Mouse (Mus musculus) stomach, postnatal 0 days (tissue): ENCODE data around the gene Inpp5k. TPM values are rescaled to one million over a fixed set of nuclear protein-coding genes. Genes with fewer than 3 reads are reported as not detected.

Experiments
- ATAC-seq: fragments of 200-750 bp; cut with Nextera tagmentation; 2 replicates; pipeline ENCODE4 v1.8.0; 2017; ENCODE audit not compliant: low FRiP score, low TSS enrichment
- DNase-seq: peaks from one replicate; pipeline ENCODE4 v3.0.0-alpha.2; 2016; ENCODE audit warnings: low spot score
- H3K27ac ChIP-seq: fragments of 300-500 bp; sonication (generic); replicated peaks from 2 replicates; pipeline ENCODE4 v1.5.1; 2014; ENCODE audit warnings: mild to moderate bottlenecking, control low read depth
- H3K27me3 ChIP-seq: fragments of 300-500 bp; sonication (generic); 2 replicates; pipeline ENCODE4 v1.6.1; 2014; ENCODE audit warnings: low read length; ENCODE audit not compliant: control insufficient read depth, insufficient read depth
- H3K36me3 ChIP-seq: fragments of 300-500 bp; sonication (generic); 2 replicates; pipeline ENCODE4 v1.6.1; 2014; ENCODE audit warnings: low read length, mixed read lengths; ENCODE audit not compliant: control insufficient read depth, insufficient read depth
- H3K4me1 ChIP-seq: fragments of 300-500 bp; sonication (generic); replicated peaks from 2 replicates; pipeline ENCODE4 v1.6.1; 2014; ENCODE audit warnings: antibody characterized with exemption; ENCODE audit not compliant: control insufficient read depth, insufficient read depth
- H3K4me2 ChIP-seq: fragments of 300-500 bp; sonication (generic); replicated peaks from 2 replicates; pipeline ENCODE4 v1.6.1; 2014; ENCODE audit warnings: low read depth, mild to moderate bottlenecking, control low read depth, moderate library complexity
- H3K4me3 ChIP-seq: fragments of 300-500 bp; sonication (generic); 2 replicates; pipeline ENCODE4 v1.5.1; 2014; ENCODE audit warnings: low read depth, low read length, control low read depth
- H3K9ac ChIP-seq: fragments of 300-500 bp; sonication (generic); 2 replicates; pipeline ENCODE4 v1.6.1; 2014; ENCODE audit warnings: mild to moderate bottlenecking, low read length, control low read depth, mixed read lengths
- H3K9me3 ChIP-seq: fragments of 300-500 bp; sonication (generic); 2 replicates; pipeline ENCODE4 v1.6.1; 2016; ENCODE audit warnings: low read length; ENCODE audit not compliant: control insufficient read depth
- CTCF ChIP-seq: IDR thresholded peaks from 2 replicates; pipeline ENCODE4 v1.5.1; 2016; ENCODE audit warnings: antibody characterized with exemption, low read depth, mild to moderate bottlenecking, moderate library complexity
- EP300 ChIP-seq: optimal IDR thresholded peaks from 2 replicates; pipeline ENCODE3; 2016; ENCODE audit warnings: antibody characterized with exemption
- WGBS: fragments of 180-500 bp; shearing (Covaris S2); extraction: QIAGEN DNeasy Blood & Tissue Kit; methylation state at CpG from one replicate; pipeline ENCODE4 v1.1.7; 2014; 5-methylcytosine and 5-hydroxymethylcytosine counted together
- polyA plus RNA-seq: library from polyadenylated mRNA; unstranded; fragments of >200 nt; fragmentation: Nextera tagmentation; extraction: Ambion mirVana; gene quantifications from 2 replicates; pipeline ENCODE4 v1.2.1, GENCODE M21; 2015

Inpp5k gene
- polyA plus RNA-seq, 1 experiment from 2014 or later = 19.0 TPM

GRCm38 (mm10) chr11:75671426-75672180 lies 40.8 kb downstream of the Inpp5k start:
- TF ChIP-seq EP300 (no peak), CTCF (no peak)
- DNase-seq (no peak), ATAC-seq (no peak)
- Histone ChIP-seq H3K4me1 (no peaks in the 10 kb centered on the region), H3K4me2 (no peak overlapping the region), H3K9me3 (no peaks in the 10 kb centered on the region), H3K36me3 (peaks cover 42% of the 10 kb centered on the region), H3K27me3 (no peaks in the 10 kb centered on the region), H3K27ac (no peak overlapping the region), H3K4me3 (no peak overlapping the region), H3K9ac (no peak overlapping the region)
- WGBS = 79% methylated on average over 22 of the region's 22 CpGs

DNA sequence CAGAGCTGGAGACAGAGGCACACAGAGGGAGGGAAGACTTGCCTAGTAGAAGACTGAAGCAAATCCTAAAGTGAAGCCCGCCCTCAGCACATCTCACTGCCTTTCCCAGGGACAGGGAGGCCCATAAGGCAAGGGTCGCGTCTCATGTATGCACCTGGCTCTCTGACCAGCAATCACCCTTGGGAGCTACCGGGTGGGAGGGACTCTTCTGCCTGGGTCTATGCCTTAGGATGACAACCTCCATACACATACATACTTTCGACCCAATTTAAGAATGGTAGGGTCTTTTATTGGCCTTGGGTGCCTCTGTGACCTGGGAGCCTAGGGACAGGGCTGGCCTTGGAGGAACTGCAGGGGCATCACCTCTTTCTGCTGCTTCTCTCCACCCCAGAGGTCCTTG lies 42.6 kb downstream of the Inpp5k start:
- H3K4me3 ChIP-seq = no peak overlapping the region
- peaks cover 32% of the 10 kb centered on the region for H3K36me3 ChIP-seq
- H3K9me3 ChIP-seq = no peaks in the 10 kb centered on the region
- ATAC-seq (no peak), DNase-seq (no peak)
- TF ChIP-seq CTCF (no peak), EP300 (no peak)
- no peak overlapping the region for H3K9ac ChIP-seq
- no peak overlapping the region for H3K27ac ChIP-seq
- no peaks in the 10 kb centered on the region for H3K27me3 ChIP-seq
- no peak overlapping the region for H3K4me2 ChIP-seq
- no peaks in the 10 kb centered on the region for H3K4me1 ChIP-seq
- 89% methylated on average over 5 of the region's 5 CpGs for WGBS

DNA sequence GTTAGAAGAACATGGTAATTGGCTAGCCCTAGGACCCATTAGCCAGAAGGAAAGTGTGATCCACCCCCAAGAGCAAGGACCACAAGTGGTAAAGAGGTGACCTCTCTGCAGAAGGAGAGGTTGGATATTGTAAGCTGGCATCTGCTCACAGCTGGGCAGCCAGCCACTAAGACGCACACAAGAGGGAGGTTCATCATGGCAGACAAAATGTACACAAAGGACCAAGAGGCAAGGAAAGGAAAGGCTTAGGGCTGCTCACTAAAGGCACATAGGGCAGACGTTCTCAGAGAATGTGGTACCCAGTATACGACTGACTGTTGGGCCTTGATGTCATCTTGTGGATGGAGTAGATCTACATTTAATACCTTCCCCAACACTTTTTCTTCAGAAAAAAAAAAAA lies 44.1 kb downstream of the Inpp5k start:
- no peak overlapping the region for H3K4me3 ChIP-seq
- DNase-seq (no peak), ATAC-seq (no peak)
- no peak overlapping the region for H3K9ac ChIP-seq
- H3K36me3 ChIP-seq = peaks cover 24% of the 10 kb centered on the region
- H3K4me2 ChIP-seq = no peak overlapping the region
- TF ChIP-seq EP300 (no peak), CTCF (no peak)
- no peak overlapping the region for H3K27ac ChIP-seq
- no peaks in the 10 kb centered on the region for H3K4me1 ChIP-seq
- no peaks in the 10 kb centered on the region for H3K9me3 ChIP-seq
- 62% methylated on average over 3 of the region's 3 CpGs for WGBS
- H3K27me3 ChIP-seq = no peaks in the 10 kb centered on the region

- WGBS = 87% methylated on average over 3 of the region's 3 CpGs
- no peaks in the 10 kb centered on the region for H3K27me3 ChIP-seq
- H3K4me2 ChIP-seq = peak overlapping the region; percentile 62
- ATAC-seq = peak; percentile 56
- H3K36me3 ChIP-seq = 0 out of 2 replicates have a peak, but pooled peaks cover 2% of the 10 kb centered on the region
- peak overlapping the region; percentile 0; the same call in 1 of the 2 replicates for H3K9ac ChIP-seq
- H3K27ac ChIP-seq = peak overlapping the region; percentile 98
- peak overlapping the region; percentile 98 for H3K4me3 ChIP-seq
- peak; percentile 43 for DNase-seq
- no peaks in the 10 kb centered on the region for H3K4me1 ChIP-seq
- no peak for TF ChIP-seq CTCF
- TF ChIP-seq EP300 = no peak
- H3K9me3 ChIP-seq = no peaks in the 10 kb centered on the region
Measured at GRCm38 (mm10) chr11:75677881-75678746, 47.3 kb downstream of the Inpp5k start.

DNA sequence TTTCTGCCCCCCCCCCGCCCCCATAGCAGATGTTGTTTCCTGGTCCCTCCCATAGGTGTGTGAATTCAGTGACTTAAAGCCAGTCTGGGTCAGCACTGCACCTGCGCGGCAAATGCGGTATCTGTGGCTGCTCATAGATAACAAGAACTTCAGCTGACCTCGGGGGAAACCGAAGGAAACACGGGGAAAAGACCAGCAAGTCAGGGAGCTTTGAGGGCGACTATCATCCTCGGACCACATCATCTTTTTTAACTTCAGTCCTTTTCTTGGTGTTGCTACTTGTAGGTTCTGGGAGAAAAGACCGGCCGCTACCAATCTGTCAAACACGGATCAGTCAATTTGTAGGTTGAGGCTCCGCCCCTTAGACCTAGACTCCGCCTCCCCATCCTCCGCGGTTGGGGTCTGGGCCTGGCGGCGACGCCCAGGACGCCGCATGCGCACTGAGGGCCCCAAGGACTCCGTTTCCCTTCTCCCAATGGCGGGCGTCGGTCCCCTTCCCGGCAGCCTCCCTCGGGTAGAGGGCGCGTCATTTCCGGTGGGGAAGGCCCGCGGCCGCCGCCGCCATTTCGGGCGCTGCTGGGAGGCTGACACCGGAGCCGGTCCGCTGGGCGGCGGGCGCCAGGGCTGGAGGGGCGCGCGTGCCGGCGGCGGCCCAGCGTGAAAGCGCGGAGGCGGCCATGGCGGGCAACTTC lies 48.1 kb downstream of the Inpp5k start, which contains the start of gene Crk:
Gene Crk, plus strand, starts transcription at position 513 of the 692 bp plus-strand sequence.
- Histone ChIP-seq H3K4me3 (peak within 1 kb of the TSS; percentile 98), H3K36me3 (no peaks in the 10 kb centered on the region), H3K4me2 (peak within 1 kb of the TSS; percentile 64), H3K27ac (peak within 1 kb of the TSS; percentile 98), H3K4me1 (no peaks in the 10 kb centered on the region), H3K9ac (peak within 1 kb of the TSS; percentile 96), H3K9me3 (no peaks in the 10 kb centered on the region), H3K27me3 (no peaks in the 10 kb centered on the region)
- ATAC-seq (peak; percentile 96), DNase-seq (peak; percentile 99)
- WGBS = under 1% methylated on average over 53 of the region's 55 CpGs
- no peak for TF ChIP-seq EP300
- no peak for TF ChIP-seq CTCF
